Mouse (Mus musculus) layer of hippocampus, postnatal 25 days (tissue): ENCODE data around the gene Psma2. TPM values are rescaled to one million over a fixed set of nuclear protein-coding genes. Genes with fewer than 3 reads are reported as not detected.
A peak's percentile ranks its signal among the peaks of the same experiment; 100 is the strongest.

Experiments used
- DNase-seq, 2 experiments: peaks; one replicate each; pipeline ENCODE4 v3.0.0; 2022; ENCODE audit warnings: mixed read lengths in 2 of 2, low spot score in 1 of 2; ENCODE audit errors: extremely low spot score in 1 of 2
- total RNA-seq, 2 experiments: library from RNA; stranded (reverse); gene quantifications; 2 replicates each; pipeline ENCODE4 v1.2.3; 2021

The Psma2 gene
- total RNA-seq: 10 to 100 TPM; 66.0 to 66.9 TPM

DNA sequence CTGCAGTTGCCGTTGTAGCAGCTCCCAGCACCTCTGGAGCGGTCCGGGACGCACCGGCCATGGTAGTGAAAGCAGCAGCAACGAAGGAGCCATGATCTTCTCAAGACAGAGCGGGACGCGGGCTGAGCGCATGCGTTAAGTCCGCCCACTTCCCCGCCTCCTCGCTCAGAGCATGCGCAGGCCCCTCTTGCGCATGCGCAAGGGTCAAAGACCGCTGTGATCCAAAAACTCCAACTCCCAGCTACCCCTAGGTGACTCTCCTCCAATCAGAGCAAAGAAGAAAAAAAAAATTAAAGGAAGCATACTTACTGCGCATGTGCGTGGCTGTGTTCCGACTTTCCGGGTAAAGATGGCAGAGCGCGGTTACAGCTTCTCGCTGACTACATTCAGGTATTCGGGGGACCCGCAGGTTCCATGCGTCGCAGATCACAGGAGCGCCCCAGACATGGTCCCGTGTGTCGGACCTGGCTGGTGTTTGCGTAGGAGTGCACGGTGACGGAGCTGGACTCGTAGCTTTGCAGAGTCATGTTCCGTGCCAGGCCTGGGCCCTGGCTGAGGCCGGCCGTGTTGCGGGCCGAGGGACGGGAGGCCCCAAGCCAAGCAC is at the start of gene Psma2, which contains the start of gene Mrpl32:
Gene Psma2 (plus strand): TSS at position 315 of the 604 bp plus-strand sequence.
Gene Mrpl32 (minus strand): TSS at position 240 of the 604 bp plus-strand sequence.
- DNase-seq: peak; percentile 88 to 91

GRCm38 (mm10) chr13:14574128-14574527 is 38.9 kb upstream of the Psma2 start:
- no peak for DNase-seq

DNA sequence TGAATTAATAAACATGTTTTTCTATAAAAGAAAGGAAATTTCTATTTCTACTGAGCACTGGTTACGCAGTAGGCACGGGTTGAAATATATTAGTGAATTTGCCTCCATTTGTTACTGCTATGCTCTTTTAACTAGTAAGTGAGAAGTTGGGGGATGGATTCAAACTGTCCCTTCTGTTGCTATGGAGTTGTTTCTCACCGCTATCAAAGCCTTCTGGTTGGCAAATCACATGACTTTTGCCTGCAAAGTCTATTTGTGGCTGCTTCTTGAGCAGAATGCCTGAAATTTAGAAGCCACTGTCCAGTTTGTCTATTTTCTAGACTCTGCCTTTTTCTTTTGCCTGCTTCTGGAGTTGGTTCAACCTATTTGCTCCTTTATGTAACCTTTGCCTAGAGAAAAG is 32.6 kb upstream of the Psma2 start:
- DNase-seq: no peak

GRCm38 (mm10) chr13:14602744-14603143 is 10.3 kb upstream of the Psma2 start:
- no peak for DNase-seq

DNA sequence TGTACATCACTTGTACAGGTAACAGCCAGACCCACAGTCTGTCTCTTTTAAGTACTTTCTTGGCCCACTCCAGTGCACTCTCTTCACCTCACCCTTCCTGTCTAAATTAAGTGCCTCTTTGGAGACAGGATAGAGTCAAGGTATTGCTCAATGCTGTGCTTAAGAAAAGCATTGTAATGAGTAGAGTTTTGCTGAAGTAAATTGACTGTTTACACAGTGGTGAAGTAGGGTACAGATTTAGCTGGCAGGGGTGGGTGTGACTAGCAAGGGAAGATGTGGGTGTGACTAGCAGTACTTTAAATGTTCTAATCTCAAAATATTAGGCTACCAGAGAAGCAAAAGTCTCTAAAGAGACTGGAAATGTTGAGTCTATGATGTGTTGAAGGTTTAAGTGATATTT is 5.4 kb upstream of the Psma2 start:
- DNase-seq: no peak

DNA sequence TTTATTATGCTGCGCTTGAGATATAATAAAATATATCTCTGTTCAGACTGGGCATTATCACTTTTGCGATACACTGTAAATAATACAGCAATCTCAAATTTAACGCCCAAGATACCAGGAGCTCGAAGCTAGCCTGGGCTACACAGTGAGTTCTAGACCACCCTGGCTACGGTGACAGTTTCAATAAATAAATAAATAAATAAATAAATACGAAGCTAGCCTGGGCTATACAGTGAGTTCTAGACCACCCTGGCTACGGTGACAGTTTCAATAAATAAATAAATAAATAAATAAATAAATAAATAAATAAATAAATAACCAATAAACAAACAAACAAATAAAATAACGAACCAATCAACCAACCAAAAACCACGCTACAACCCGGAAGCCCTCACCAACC is 577 bp upstream of the Psma2 start:
- DNase-seq: no peak

DNA sequence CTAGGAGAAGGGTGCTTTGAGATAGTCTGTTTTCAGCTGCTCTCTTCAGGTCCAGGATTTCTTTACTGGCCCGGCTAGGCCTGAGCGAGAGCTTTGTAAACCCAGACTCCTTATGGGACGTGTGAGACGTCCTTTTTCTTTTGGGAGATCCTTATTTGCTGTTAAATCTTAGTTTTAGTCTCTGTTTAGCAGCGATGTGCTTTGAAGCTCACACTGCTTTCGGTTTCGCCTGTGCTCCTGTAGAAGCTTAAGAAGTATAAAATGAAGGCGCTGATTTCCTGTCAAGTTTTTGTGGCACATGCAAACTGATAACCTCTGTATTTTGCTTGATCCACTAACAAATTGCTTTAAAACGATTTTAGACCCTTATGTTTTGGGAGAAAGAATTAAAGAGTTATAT is 513 bp downstream of the Psma2 start:
- no peak for DNase-seq

GRCm38 (mm10) chr13:14618724-14619123 is 5.7 kb downstream of the Psma2 start:
- DNase-seq: peak; percentile 40 to 76

DNA sequence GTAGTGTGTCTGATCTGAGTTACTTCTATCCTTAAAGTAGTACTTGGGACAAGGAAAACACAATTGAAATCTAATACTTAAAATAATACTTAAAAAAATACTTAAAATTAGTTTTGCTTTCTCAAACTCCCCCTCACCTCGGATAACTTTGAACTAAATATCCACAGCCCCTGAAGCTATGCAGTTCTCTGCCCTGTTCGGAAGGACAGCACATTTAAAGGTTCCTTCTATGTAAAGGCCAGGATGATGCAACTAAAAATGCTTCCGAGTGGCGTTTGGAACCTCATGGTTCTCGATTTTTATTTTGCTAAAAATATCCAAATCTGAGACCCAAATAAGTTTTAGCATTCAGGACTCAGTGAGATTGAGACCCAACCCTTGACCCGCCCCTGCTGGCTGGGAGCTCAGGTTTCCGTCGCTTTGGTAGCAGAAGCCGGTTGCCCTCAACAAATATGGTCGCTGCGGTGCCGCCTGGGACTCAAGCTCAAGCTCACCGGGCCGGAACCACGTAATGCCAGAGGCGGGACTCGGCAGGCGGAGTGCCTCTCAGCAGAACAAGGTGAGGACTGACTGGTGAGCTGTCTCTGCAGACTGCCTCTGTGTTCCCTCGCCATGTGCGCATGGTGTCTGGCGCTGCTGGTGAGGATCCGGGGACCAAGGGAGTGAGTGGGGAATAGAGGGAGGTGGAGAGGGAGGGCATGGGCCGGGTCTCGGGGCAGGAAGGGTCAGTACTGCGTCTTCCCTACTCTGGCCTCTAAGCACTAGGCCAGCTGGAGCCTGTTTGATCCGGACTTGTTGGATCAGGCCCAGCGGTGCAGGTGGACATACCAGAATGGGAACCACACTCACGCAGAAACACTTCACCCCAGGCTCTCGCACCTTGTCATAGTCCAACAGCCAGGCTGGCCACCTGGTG is 16.9 kb downstream of the Psma2 start, which contains the start of gene AW209491:
Gene AW209491 (plus strand): TSS at position 429 of the 916 bp plus-strand sequence.
- peak; percentile 87 to 92 for DNase-seq

- no peak for DNase-seq
Measured at GRCm38 (mm10) chr13:14639998-14640397, 27.0 kb downstream of the Psma2 start.

DNA sequence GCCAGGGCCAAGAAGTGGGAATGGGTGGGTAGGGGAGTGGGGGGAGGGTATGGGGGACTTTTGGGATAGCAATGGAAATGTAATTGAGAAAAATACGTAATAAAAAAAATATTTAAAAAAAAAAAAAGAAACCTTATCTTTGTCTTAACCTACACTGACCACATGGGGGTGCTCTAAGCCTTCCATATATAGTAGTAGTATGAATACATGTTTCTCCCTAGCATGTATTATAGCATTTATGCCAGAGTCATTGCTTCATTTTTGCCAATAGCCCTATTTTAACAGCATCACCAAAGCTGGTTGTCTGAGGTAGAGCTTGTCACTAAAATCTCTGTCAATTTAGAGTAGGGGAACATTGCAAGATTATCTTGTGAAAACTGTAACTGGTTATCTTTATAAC is 36.3 kb downstream of the Psma2 start:
- DNase-seq: peak in 1 of 2 experiments; percentile 44

GRCm38 (mm10) chr13:14667107-14667506 is 54.1 kb downstream of the Psma2 start:
- no peak for DNase-seq

DNA sequence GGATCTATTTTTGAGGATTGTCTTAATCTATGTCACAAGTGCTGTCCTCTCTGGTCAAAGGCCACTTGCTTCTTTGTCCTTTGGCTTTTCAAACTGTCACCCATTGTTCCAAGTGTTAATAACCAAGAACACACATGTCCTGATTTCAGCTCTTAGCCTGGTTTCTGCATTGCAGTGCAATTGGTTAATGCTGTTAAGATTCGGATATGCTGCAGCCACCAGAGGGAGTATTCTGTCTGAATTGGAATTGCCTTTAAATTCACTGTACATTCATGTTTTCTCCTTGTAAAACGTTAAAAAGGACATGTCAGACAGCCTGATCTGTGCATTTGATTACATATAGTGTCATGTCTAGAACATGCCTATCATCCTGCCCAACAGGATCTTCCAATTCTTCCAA is 57.3 kb downstream of the Psma2 start:
- DNase-seq: peak in 1 of 2 experiments; percentile 26

DNA sequence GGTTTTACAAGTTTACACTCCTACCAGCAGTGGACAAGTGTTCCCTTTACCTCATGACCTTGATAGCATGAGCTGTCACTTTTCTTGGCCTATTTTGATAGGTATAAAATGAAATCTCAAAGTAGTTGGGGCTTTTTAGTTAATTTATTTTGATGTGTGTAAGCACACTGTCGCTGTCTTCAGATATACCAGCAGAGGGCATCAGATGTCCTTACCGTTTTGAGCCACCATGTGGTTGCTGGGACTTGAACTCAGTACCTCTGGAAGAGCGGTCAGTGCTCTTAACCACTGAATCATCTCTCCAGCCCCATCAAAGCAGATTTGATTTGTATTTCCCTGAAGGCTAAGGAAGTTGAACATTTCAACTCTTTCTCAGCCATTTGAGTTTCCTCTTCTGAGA is 75.9 kb downstream of the Psma2 start:
- DNase-seq: no peak

- no peak for DNase-seq
Measured at GRCm38 (mm10) chr13:14716801-14717200, 103.8 kb downstream of the Psma2 start.

DNA sequence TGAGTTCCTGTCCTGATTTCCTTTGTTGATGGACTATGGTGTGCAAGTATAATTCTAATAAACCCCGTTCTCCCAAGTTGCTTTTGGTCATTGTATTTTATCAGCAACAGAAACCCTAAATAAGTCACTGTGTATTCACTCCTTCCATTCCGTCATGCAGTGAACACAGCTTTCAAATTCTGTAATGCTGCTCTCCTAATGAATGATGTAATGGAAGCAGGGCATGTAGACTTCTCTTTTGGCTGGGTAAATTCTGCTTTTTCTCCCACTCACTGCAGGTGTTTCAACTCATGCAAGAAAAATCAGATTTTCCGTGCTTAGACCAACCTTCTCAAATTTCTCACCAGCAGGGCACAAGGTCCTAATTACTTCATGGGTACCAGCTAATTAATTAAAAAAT is 104.7 kb downstream of the Psma2 start:
- DNase-seq: no peak

Other genes starting within 250 kb of the Psma2 start
- gene Hecw1, start 90.0 kb upstream of the Psma2 start, total RNA-seq: 10 to 100 TPM; 62.6 to 79.4 TPM
- gene Mrpl32, start 75 bp upstream of the Psma2 start, total RNA-seq: 10 to 100 TPM; 34.3 to 38.6 TPM
- 10 to 100 TPM; 22.2 to 22.3 TPM for gene AW209491, start 16.9 kb downstream of the Psma2 start, total RNA-seq